Mouse (Mus musculus): ENCODE measurements at regions not wholly inside any gene's neighbourhood (a gene's known extent, or its start where the extent isn't known, plus 50 kb on each side); places are given as distances from the start of the nearest gene placed in this dataset.

DNA sequence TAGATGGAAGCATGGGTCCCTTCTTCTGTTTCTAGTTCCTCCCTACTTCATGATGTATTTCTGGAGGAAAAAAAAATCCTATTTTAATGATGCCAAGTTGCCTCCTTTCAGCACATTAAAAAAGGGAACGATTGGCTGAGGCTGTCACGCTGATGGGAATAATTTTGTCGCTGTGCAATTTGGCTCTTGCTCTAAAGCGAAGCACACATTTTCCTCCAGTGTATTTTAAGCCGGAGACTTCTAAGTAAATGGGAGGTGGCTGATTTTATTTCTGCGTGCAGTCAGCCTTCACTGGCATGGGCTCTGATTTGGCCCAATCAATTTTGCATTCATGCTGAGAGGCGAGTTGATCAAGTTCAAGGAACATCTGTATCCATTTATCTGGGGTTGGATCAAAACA, 234.0 kb upstream of the Xylt1 start:
- peaks cover 4% of the 10 kb centered on the region; the same call in 1 of the 2 replicates for H3K4me1 ChIP-seq
- no peak for ATAC-seq (ENCODE audit: low FRiP score, low read depth)
- WGBS, result 90% methylated on average over 7 of the region's 7 CpGs

DNA sequence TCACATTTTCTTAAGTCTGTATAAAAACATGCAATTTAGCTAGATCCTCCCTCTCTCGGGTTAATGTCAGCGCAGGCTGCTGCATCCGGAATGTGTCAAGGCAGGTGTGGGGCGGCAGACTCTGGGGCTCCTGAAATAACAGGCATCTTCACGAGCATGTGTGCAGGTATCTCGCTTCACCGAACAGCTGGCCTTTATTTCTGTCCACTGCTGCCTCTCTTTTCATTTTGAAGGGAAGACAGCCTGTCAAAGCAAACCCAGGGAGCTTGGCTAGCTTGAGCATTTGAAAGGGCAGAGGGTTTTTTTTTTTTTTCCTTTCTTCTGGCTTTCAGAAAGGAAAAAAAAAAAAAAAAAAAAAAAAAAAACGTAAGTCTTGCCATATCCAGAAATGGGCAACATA, 230.4 kb upstream of the Xylt1 start:
- ATAC-seq (ENCODE audit: low FRiP score, low read depth), result no peak
- H3K9ac ChIP-seq (replicated peaks), result no peak overlapping the region
- H3K4me3 ChIP-seq, result no peak overlapping the region
- peaks cover 4% of the 10 kb centered on the region; the same call in 1 of the 2 replicates for H3K4me1 ChIP-seq
- H3K27ac ChIP-seq (replicated peaks), result no peak overlapping the region
- no peaks in the 10 kb centered on the region for H3K9me3 ChIP-seq
- no peaks in the 10 kb centered on the region for H3K36me3 ChIP-seq
- no peak overlapping the region for H3K4me2 ChIP-seq (replicated peaks)
- 63% methylated on average over 8 of the region's 8 CpGs for WGBS
- H3K27me3 ChIP-seq, result no peaks in the 10 kb centered on the region

More for the DNA sequence above, 234.0 kb upstream of the Xylt1 start:
- H3K36me3 ChIP-seq, result no peaks in the 10 kb centered on the region
- no peaks in the 10 kb centered on the region for H3K27me3 ChIP-seq
- H3K27ac ChIP-seq (replicated peaks), result no peak overlapping the region
- no peak overlapping the region for H3K4me2 ChIP-seq (replicated peaks)
- H3K9me3 ChIP-seq, result no peaks in the 10 kb centered on the region
- H3K9ac ChIP-seq (replicated peaks), result no peak overlapping the region
- H3K4me3 ChIP-seq, result no peak overlapping the region

DNA sequence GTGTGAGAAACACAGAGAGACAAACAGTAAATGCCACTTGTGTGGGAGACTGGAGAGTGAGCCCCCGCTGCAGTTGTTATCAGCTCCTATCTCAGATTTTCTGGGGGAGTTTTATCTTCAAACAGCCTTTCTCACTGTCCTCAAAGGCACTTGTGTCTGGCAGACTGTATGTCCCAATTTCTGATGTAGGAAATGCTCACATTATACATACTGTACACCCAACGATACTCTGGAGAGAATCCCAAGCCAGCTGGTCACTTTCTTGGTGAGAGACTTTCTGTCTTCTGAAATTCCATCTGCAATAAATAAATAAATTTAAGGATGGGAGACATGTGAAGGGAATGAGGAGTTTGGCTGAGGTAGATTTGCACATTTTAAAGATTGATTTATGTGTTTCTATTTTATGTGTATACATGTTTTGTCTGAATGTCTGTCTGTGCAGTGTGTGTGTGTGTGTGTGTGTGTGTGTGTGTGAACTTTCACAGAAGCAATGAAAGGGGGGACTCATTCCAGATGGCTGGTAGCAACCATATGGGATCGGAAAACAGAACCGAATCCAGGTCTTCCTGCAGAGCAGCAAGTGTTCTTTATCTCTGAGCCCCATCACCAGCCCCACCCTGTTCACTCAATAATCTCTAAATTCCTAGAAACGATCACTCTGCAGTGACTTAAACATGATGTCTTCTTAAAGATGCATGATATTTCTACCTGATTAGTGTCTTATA, 226.8 kb upstream of the Xylt1 start:
- WGBS, result 88% methylated on average over 5 of the region's 5 CpGs
- Histone ChIP-seq H3K9me3 (no peaks in the 10 kb centered on the region), H3K4me3 (no peak overlapping the region), H3K9ac (replicated peaks) (no peak overlapping the region), H3K4me2 (replicated peaks) (no peak overlapping the region), H3K36me3 (no peaks in the 10 kb centered on the region), H3K27me3 (no peaks in the 10 kb centered on the region), H3K27ac (replicated peaks) (no peak overlapping the region), H3K4me1 (peaks cover 4% of the 10 kb centered on the region; the same call in 1 of the 2 replicates)
- ATAC-seq (ENCODE audit: low FRiP score, low read depth), result no peak

DNA sequence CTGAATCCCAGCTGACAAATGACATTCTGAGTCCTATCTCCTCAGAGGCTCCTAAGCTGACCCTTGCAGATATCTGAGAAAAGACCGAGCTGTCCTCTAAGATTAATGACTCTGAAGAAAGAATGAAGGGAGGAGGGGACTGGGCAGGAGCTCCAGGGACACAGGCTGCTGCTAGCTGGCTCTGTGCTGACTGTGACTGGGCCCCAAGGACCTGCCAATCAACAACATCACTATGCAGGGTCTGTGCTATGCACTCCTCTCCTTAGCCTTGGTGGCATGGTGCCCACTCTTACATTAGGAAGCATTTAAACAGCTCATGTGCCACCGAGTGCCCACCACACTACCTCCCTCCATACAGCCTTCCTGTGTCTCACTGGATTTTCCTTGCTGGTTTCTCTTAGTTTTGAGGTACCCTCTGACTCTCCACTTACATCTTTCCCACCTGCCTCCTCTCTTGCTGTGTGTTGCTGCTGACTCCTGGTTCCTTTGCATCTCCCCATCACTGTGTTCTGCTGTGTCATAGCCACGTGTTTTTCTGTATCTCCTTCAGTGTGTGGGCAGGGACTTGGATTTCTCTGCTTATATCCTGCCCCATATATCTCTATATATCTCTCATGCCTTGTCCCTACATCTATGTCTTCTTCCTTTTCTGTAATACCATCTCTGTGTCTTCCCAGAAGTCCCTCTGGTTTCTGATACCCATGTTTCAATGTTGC, 219.4 kb upstream of the Xylt1 start:
- Histone ChIP-seq H3K36me3 (no peaks in the 10 kb centered on the region), H3K27me3 (no peaks in the 10 kb centered on the region), H3K27ac (replicated peaks) (no peak overlapping the region), H3K4me2 (replicated peaks) (no peak overlapping the region), H3K9ac (replicated peaks) (no peak overlapping the region), H3K9me3 (no peaks in the 10 kb centered on the region), H3K4me3 (no peak overlapping the region), H3K4me1 (no peaks in the 10 kb centered on the region)
- WGBS, result 66% methylated on average over 3 of the region's 3 CpGs
- ATAC-seq (ENCODE audit: low FRiP score, low read depth), result no peak

DNA sequence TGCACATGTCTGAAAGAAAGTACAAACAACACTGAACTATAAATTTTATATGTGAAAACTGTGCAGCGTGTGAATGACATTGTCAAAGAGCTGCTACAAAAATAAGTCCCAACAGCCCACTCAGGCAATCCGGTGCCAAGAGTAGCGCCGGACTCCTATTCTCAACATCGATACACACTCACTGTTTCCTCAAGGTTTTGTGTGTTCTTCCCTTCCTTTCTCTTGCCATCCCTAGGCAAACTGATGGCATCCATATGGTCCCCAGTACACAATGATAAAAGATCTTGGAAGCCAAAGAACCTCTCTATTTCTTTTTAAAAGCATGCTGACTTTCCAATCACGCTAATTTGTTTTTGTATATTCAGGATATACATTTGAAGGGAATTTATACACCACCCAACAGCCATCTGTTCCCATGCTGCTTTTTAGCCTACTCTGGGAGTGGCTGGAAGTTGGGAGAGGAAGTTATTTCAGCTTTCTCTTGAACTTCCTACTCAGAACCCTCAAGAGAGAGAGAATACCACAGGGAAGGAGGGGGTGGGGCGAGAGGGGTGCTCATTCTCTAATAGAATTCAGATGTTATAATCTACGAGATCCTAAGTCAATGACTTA, 205.9 kb upstream of the Xylt1 start:
- Histone ChIP-seq H3K4me2 (replicated peaks) (no peak overlapping the region), H3K27ac (replicated peaks) (no peak overlapping the region), H3K4me1 (no peaks in the 10 kb centered on the region), H3K9ac (replicated peaks) (no peak overlapping the region), H3K36me3 (no peaks in the 10 kb centered on the region), H3K27me3 (no peaks in the 10 kb centered on the region), H3K4me3 (no peak overlapping the region), H3K9me3 (no peaks in the 10 kb centered on the region)
- no peak for ATAC-seq (ENCODE audit: low FRiP score, low read depth)
- 90% methylated on average over 8 of the region's 8 CpGs for WGBS

DNA sequence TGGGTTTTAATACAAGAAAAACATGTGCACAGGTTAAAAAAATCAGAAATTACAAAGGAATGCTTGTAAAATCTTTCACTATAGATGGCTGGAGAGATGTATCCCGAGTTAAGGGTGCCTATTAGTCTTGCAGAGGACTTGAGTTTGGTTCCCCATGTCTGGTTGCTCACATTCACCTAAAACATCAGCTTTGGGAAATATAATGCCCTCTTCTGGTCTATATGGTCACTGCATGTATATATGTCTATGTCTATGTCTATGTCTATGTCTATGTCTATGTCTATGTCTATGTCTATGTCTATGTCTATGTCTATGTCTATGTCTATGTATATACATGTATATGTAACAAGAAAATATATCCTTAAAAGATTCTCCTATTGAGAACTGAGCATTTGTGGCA, 196.8 kb upstream of the Xylt1 start:
- Histone ChIP-seq H3K4me2 (replicated peaks) (no peak overlapping the region), H3K9me3 (no peaks in the 10 kb centered on the region), H3K27ac (replicated peaks) (no peak overlapping the region), H3K4me1 (no peaks in the 10 kb centered on the region), H3K9ac (replicated peaks) (no peak overlapping the region), H3K36me3 (no peaks in the 10 kb centered on the region), H3K4me3 (no peak overlapping the region), H3K27me3 (no peaks in the 10 kb centered on the region)
- 57% methylated on average over 1 of the region's 1 CpGs for WGBS
- ATAC-seq (ENCODE audit: low FRiP score, low read depth), result no peak

DNA sequence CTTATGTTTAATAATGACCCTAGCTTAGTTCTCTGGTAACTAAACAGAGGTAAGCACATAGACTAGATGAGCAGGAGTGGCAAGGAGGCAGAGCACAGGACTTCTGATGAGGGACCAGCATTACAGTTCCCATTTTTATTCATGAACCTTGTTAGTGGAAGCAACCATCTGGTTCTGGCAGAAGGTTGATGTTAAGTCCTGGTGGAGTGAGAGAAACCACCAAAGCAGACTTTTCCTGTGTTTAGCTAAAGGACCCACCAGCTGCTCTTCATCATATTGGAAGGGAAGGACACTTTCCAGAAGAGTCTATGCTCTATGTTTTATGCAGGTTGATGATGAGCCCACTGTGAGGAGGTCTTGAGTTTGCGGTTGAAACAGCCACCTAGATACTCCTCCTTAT, 194.9 kb upstream of the Xylt1 start:
- H3K4me1 ChIP-seq, result no peaks in the 10 kb centered on the region
- no peak overlapping the region for H3K9ac ChIP-seq (replicated peaks)
- H3K27ac ChIP-seq (replicated peaks), result no peak overlapping the region
- no peaks in the 10 kb centered on the region for H3K36me3 ChIP-seq
- no peak overlapping the region for H3K4me3 ChIP-seq
- H3K9me3 ChIP-seq, result no peaks in the 10 kb centered on the region
- H3K27me3 ChIP-seq, result no peaks in the 10 kb centered on the region
- 94% methylated on average over 1 of the region's 1 CpGs for WGBS
- ATAC-seq (ENCODE audit: low FRiP score, low read depth), result no peak
- H3K4me2 ChIP-seq (replicated peaks), result no peak overlapping the region

DNA sequence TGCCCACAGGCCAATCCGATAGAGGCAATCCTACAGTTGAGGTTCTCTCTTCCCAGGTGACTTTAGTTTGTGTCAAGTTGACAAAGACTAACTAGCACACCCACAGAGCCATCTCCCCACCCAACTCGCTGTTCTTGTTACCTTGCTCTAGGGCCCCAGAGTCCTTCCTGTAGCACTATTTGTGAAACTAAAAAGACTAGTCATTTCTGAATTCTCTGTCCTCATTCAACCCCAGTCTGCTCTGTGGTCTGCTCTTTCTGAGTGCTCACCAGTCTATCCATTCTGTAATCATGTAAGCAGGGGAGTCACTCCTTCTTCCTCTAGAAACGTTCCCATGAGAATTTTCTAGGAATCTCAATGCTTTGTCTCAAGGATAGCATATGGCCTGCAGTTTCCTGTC, 184.2 kb upstream of the Xylt1 start:
- H3K27me3 ChIP-seq, result no peaks in the 10 kb centered on the region
- no peak for ATAC-seq (ENCODE audit: low FRiP score, low read depth)
- H3K9ac ChIP-seq (replicated peaks), result no peak overlapping the region
- no peaks in the 10 kb centered on the region for H3K4me1 ChIP-seq
- no peaks in the 10 kb centered on the region for H3K36me3 ChIP-seq
- no peak overlapping the region for H3K4me3 ChIP-seq
- no peak overlapping the region for H3K27ac ChIP-seq (replicated peaks)
- WGBS, result 74% methylated on average over 3 of the region's 3 CpGs
- H3K9me3 ChIP-seq, result no peaks in the 10 kb centered on the region
- H3K4me2 ChIP-seq (replicated peaks), result no peak overlapping the region

DNA sequence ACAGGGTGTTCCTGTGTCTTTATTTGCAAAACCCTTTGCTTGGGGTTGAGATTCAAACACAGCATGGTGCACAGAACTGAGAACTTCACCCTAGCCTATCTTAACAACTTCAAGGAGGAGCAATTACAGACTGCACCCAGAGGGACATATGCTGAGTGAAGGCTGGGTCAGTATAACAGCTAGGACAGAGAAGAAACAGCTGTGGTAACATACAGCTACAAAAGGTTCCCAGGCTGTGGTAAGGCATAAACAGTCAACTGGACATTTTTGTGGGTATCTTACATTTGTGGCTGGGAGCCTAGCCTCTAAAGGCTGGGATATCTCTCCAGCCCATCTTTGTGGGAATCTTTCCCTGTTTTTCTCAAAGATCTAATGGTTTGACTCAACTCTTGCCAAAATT, 154.5 kb upstream of the Xylt1 start:
- Histone ChIP-seq H3K4me1 (no peaks in the 10 kb centered on the region), H3K4me2 (replicated peaks) (no peak overlapping the region), H3K27ac (replicated peaks) (no peak overlapping the region), H3K36me3 (no peaks in the 10 kb centered on the region), H3K9me3 (no peaks in the 10 kb centered on the region), H3K27me3 (no peaks in the 10 kb centered on the region), H3K9ac (replicated peaks) (no peak overlapping the region), H3K4me3 (no peak overlapping the region)
- ATAC-seq (ENCODE audit: low FRiP score, low read depth), result no peak

DNA sequence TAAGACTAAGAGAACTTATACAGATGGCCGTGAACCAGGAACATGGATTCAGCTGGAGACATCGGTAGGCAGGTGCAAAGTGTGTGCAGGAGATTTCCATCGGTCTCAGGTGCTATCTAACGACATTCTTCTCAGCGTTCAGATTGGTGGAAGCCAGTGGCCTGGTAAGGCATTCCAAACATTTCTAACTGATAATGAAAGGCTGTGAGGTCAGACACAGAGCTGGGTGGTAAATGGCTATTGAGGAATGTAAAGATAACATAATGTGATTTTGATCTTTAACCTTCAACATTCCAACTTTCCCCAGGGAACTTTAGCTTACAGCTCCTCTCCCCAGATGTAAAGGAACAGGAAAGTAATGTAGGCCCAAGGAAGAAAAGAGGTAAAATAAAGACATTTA, 151.2 kb upstream of the Xylt1 start:
- Histone ChIP-seq H3K36me3 (no peaks in the 10 kb centered on the region), H3K4me1 (no peaks in the 10 kb centered on the region), H3K27me3 (no peaks in the 10 kb centered on the region), H3K9ac (replicated peaks) (no peak overlapping the region), H3K4me2 (replicated peaks) (no peak overlapping the region), H3K4me3 (no peak overlapping the region), H3K27ac (replicated peaks) (no peak overlapping the region), H3K9me3 (no peaks in the 10 kb centered on the region)
- no peak for ATAC-seq (ENCODE audit: low FRiP score, low read depth)
- 79% methylated on average over 5 of the region's 5 CpGs for WGBS

DNA sequence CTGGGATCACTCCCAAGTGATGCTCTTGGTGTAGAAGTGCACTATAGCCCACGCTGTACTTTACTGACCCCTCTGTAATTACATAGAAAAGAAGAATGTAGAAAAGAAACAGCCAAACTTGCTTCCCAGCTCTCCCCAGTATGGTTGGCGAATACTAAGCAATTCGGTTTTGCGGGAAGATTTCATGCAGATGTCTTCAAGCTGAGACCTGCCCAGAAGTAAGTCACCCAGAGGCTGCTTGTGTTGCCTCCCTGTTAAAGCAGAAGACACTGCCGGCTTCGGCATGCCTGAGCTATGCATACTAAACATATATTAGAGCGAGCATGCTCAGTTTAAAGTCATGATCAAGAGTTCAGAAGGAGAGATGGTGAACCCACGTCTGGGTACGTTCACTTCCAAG, 124.0 kb upstream of the Xylt1 start:
- H3K4me3 ChIP-seq, result no peak overlapping the region
- no peak overlapping the region for H3K9ac ChIP-seq (replicated peaks)
- no peak for ATAC-seq (ENCODE audit: low FRiP score, low read depth)
- H3K36me3 ChIP-seq, result no peaks in the 10 kb centered on the region
- H3K9me3 ChIP-seq, result no peaks in the 10 kb centered on the region
- 0 out of 2 replicates have a peak, but pooled peaks cover 3% of the 10 kb centered on the region for H3K4me1 ChIP-seq
- no peak overlapping the region for H3K27ac ChIP-seq (replicated peaks)
- no peak overlapping the region for H3K4me2 ChIP-seq (replicated peaks)
- no peaks in the 10 kb centered on the region for H3K27me3 ChIP-seq
- WGBS, result 86% methylated on average over 9 of the region's 9 CpGs

DNA sequence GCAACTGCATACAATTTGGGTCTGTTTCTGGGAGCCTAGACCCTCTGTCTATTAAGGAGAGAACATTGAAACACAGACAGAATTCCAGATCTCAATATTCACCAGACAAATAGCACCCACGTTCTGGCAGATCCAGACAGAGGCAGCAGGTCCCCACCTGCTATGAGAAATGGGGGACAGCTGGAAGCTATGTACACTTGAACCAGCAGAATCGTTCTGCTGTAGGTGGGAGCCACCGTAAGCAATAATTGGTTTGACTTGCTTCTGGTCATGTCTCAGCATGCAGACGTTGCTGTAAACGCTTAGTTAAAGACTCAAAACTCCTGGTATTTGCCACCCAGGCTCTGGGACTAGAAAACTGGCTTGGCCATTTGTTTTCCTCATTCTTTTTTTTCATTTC, 122.2 kb upstream of the Xylt1 start:
- H3K27ac ChIP-seq (replicated peaks), result no peak overlapping the region
- no peaks in the 10 kb centered on the region for H3K36me3 ChIP-seq
- 0 out of 2 replicates have a peak, but pooled peaks cover 3% of the 10 kb centered on the region for H3K4me1 ChIP-seq
- no peak overlapping the region for H3K4me3 ChIP-seq
- ATAC-seq (ENCODE audit: low FRiP score, low read depth), result no peak
- no peak overlapping the region for H3K4me2 ChIP-seq (replicated peaks)
- H3K9ac ChIP-seq (replicated peaks), result no peak overlapping the region
- WGBS, result 85% methylated on average over 5 of the region's 5 CpGs
- H3K9me3 ChIP-seq, result no peaks in the 10 kb centered on the region
- H3K27me3 ChIP-seq, result no peaks in the 10 kb centered on the region

All from midbrain, embryonic 12.5 days (tissue).